Mouse (Mus musculus): ENCODE results near the gene Fam131b.

Gene Fam131b

GRCm38 (mm10) chr6:42326509-42326908 lies 2.1 kb upstream of the Fam131b start:
- DNase-seq = no peak

- DNase-seq = peak; percentile 89 to 91
These were observed 796 bp upstream of the Fam131b start for GRCm38 (mm10) chr6:42325268-42325609.

- peak in 1 of 2 experiments; percentile 76 for DNase-seq
These were observed 369 bp downstream of the Fam131b start for GRCm38 (mm10) chr6:42324067-42324481.

- DNase-seq = peak in 1 of 2 experiments; percentile 57
These were observed 924 bp downstream of the Fam131b start for GRCm38 (mm10) chr6:42323371-42324066.

- peak in 1 of 2 experiments; percentile 47 for DNase-seq
These were observed 6.2 kb downstream of the Fam131b start for GRCm38 (mm10) chr6:42318293-42318692.

- no peak for DNase-seq
These were observed 13.9 kb downstream of the Fam131b start for GRCm38 (mm10) chr6:42310427-42311053.

- DNase-seq = peak; percentile 55 to 73
These were observed 14.5 kb downstream of the Fam131b start for GRCm38 (mm10) chr6:42309816-42310378.

GRCm38 (mm10) chr6:42299362-42299761 lies 25.1 kb downstream of the Fam131b start:
- no peak for DNase-seq

- no peak for DNase-seq
These were observed 28.8 kb downstream of the Fam131b start for GRCm38 (mm10) chr6:42295549-42296094.

GRCm38 (mm10) chr6:42293327-42293726 lies 31.1 kb downstream of the Fam131b start:
- no peak for DNase-seq

- DNase-seq = no peak
These were observed 36.9 kb downstream of the Fam131b start for GRCm38 (mm10) chr6:42287562-42287961.

GRCm38 (mm10) chr6:42286448-42286847 lies 38.0 kb downstream of the Fam131b start, which contains the start of gene Clcn1:
Gene Clcn1, plus strand, starts transcription at chr6:42286685.
- DNase-seq = no peak

- DNase-seq = no peak
These were observed 41.4 kb downstream of the Fam131b start for GRCm38 (mm10) chr6:42282865-42283528.

- no peak for DNase-seq
These were observed 48.3 kb downstream of the Fam131b start for GRCm38 (mm10) chr6:42276151-42276550.

- DNase-seq = no peak
These were observed 53.6 kb downstream of the Fam131b start for GRCm38 (mm10) chr6:42270817-42271216.

- DNase-seq = peak in 1 of 2 experiments; percentile 11
These were observed 58.8 kb downstream of the Fam131b start for GRCm38 (mm10) chr6:42265391-42266330.
